Mouse (Mus musculus): Measurements from ENCODE around the gene Pwp2.
A peak's percentile ranks its signal among the peaks of the same experiment; 100 is the strongest.

GRCm38 (mm10) chr10:78211311-78211710 lies 26.4 kb upstream of the Pwp2 start:
- TF ChIP-seq CTCF (conservative IDR thresholded peaks at IDR 0.05; ENCODE audit: insufficient read depth, insufficient read length, low read depth, low read length) (peak; percentile 49), POLR2A (IDR thresholded peaks at IDR 0.05; ENCODE audit: low read depth, low read length) (no peak)

Data from kidney, adult 2 months (tissue).